ENCODE assay signal across 23 mouse cellular contexts in genomic region chr12:54120386-54120785, GRCm38 (mm10).
DNase-seq lines count a peak whose midpoint lies in the region; ATAC-seq and TF ChIP-seq lines count a peak whose summit lies in the region.
"Had no signal": no experiment of that assay in that cellular context is flagged by ENCODE, and none has a peak within 500 bp of the region (broad histone marks: within the 10 kb centered on the region; RNA-seq: fewer than 3 reads in every experiment).

No protein-coding gene starts in this region.

- no peaks in the 10 kb centered on the region for H3K36me3 ChIP-seq in intestine, postnatal 0 days (ENCODE audit: control insufficient read depth, insufficient read depth)
- H3K36me3 ChIP-seq: G1E had no signal

- H3K27ac ChIP-seq in intestine, postnatal 0 days (ENCODE audit: low read depth, low read length): no peak overlapping the region

- DNase-seq in 416B (ENCODE audit: low read depth): peak; percentile 65
- no peak for DNase-seq in frontal cortex, postnatal 10 days (ENCODE audit: low spot score in 2 of 2)
- no peak for DNase-seq in cerebellum, postnatal 10 days
- no peak for DNase-seq in adrenal gland, adult 2 months
- DNase-seq: adrenal gland, adult 8-10 months; adrenal gland, postnatal 10 days; adrenal gland, postnatal 14 days; adrenal gland, postnatal 25 days; adrenal gland, postnatal 36 days; B cell, adult 2 months; cerebellum, adult 11 months; cerebellum, adult 11-12 months; cerebellum, adult 18-20 months; cerebellum, adult 2 months had no signal

- no peak overlapping the region for H3K4me3 ChIP-seq in intestine, postnatal 0 days (ENCODE audit: low read depth, low read length)

- TF ChIP-seq CTCF in intestine, postnatal 0 days (IDR thresholded peaks at IDR 0.05; ENCODE audit: low read depth): no peak

- 68% methylated on average over 1 of the region's 1 CpGs for WGBS in intestine, postnatal 0 days

- peak; percentile 83 for ATAC-seq in common myeloid progenitor, adult 5-6 weeks (replicated peaks; ENCODE audit: low read depth, poor library complexity, severe bottlenecking)
- peak; percentile 79 for ATAC-seq in granulocyte monocyte progenitor cell, adult 5-6 weeks (replicated peaks; ENCODE audit: poor library complexity, severe bottlenecking)
- peak; percentile 71 for ATAC-seq in megakaryocyte progenitor cell, adult 5-6 weeks (replicated peaks; ENCODE audit: poor library complexity)
- no peak for ATAC-seq in intestine, postnatal 0 days
- ATAC-seq: activated CD4-positive, CD25-positive, alpha-beta regulatory T cell, adult 4 months; CD4-positive, CD25-positive, alpha-beta regulatory T cell, adult 4 months; Patski had no signal

- H3K9ac ChIP-seq in intestine, postnatal 0 days (ENCODE audit: low read depth, low read length): no peak overlapping the region

- H3K4me2 ChIP-seq in intestine, postnatal 0 days (replicated peaks; ENCODE audit: low read depth): no peak overlapping the region

- no peaks in the 10 kb centered on the region for H3K9me3 ChIP-seq in intestine, postnatal 0 days (ENCODE audit: control insufficient read depth)

- no peaks in the 10 kb centered on the region for H3K4me1 ChIP-seq in intestine, postnatal 0 days (replicated peaks; ENCODE audit: control insufficient read depth, insufficient read depth, low read length)

- H3K27me3 ChIP-seq in intestine, postnatal 0 days (replicated peaks; ENCODE audit: control insufficient read depth, insufficient read depth, low read length): no peaks in the 10 kb centered on the region
- H3K27me3 ChIP-seq: CH12.LX, Patski had no signal
